Mouse (Mus musculus): ENCODE data around the gene Mmp14. TPM values are rescaled to one million over a fixed set of nuclear protein-coding genes. Genes with fewer than 3 reads are reported as not detected.

Mmp14 gene
- polyA plus RNA-seq, 1 experiment from 2014 or later, result 36.7 TPM

DNA sequence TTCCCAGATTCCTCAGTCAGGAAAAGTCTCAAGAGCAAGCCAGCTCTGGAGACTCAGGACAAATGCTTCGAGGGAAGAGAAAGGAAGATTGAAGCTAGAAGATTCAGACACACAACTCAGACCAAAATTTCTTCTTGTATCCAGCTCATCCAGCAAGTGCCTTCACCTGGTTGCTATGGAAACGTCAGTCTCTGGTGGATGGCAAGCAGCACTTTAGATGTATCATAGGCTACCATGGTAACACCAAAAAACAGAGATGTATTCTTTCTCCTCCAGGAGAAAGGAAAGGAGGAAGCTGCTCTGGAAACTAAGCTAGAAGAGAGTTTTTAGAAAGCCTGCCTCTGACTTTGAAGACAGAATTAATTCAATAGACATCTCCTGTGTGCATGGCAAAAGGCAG lies 56.3 kb downstream of the Mmp14 start:
- Histone ChIP-seq H3K9ac (no peak overlapping the region), H3K4me2 (no peak overlapping the region), H3K27ac (no peak overlapping the region), H3K9me3 (replicated peaks) (no peaks in the 10 kb centered on the region), H3K36me3 (no peaks in the 10 kb centered on the region), H3K27me3 (replicated peaks) (peaks cover 17% of the 10 kb centered on the region), H3K4me3 (no peak overlapping the region), H3K4me1 (peaks cover 19% of the 10 kb centered on the region)
- 49% methylated on average over 2 of the region's 2 CpGs for WGBS (ENCODE audit: insufficient replicate concordance)
- no peak for ATAC-seq

DNA sequence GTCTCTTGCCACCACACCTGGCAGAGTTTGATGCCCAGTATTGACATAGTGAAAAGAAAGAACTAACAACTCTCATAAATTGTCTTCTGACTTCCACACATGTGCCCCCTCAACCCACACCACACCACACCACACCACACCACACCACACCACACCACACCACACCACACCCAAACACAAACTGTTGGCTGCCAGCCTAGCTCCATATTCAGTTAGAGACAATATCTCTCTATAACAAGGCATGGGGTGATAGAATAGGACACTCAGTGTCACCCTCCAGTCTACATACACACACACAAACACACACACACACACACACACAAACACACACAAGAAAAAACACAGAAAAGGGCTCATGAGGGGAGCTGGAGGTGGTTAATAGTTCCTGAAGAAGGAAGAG lies 56.9 kb downstream of the Mmp14 start:
- Histone ChIP-seq H3K4me2 (no peak overlapping the region), H3K4me1 (peaks cover 21% of the 10 kb centered on the region), H3K36me3 (no peaks in the 10 kb centered on the region), H3K27ac (no peak overlapping the region), H3K27me3 (replicated peaks) (peaks cover 17% of the 10 kb centered on the region), H3K9me3 (replicated peaks) (no peaks in the 10 kb centered on the region), H3K9ac (no peak overlapping the region), H3K4me3 (no peak overlapping the region)
- ATAC-seq, result no peak

DNA sequence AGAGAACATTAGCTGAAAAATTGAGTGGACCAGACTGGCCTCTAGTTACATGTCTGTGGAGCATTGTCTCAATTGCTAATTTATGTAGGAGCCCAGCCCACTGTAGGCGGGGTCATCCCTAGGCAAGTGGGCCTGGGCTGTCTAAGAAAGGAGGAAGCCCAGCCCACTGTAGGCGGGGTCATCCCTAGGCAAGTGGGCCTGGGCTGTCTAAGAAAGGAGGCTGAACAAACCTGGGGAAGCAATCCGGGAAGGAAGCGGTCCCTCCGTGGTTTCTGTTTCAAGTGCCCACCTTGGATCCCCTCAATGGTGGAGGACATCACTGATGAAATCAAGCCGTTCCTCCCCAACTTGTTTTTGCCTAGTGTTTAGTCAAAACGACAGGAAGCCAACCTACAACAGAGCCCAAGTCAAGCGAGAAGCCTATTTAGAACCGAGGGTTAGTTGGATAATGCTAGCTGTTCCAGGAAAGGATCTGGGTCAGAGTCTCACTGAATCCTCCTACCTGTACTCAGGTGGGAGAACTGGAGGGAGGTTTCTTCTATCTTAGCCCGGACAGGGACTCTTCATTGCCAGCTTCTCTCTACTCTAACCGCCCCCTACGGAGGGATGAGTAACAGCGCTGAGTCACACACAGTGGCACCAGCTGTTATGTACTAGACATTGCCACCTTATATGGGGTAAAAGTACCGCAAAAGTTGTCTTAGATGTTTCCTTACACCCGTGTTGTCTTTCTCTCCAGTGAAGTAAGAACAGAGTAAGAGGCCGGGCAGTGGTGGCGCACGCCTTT lies 61.1 kb downstream of the Mmp14 start:
- H3K9ac ChIP-seq, result no peak overlapping the region
- peak overlapping the region; percentile 21 for H3K4me2 ChIP-seq
- no peak overlapping the region for H3K27ac ChIP-seq
- H3K9me3 ChIP-seq (replicated peaks), result no peaks in the 10 kb centered on the region
- no peaks in the 10 kb centered on the region for H3K36me3 ChIP-seq
- 59% methylated on average over 18 of the region's 18 CpGs for WGBS (ENCODE audit: insufficient replicate concordance)
- peaks cover 15% of the 10 kb centered on the region for H3K4me1 ChIP-seq
- H3K27me3 ChIP-seq (replicated peaks), result peaks cover 4% of the 10 kb centered on the region
- no peak overlapping the region for H3K4me3 ChIP-seq
- peak; percentile 86 for ATAC-seq

DNA sequence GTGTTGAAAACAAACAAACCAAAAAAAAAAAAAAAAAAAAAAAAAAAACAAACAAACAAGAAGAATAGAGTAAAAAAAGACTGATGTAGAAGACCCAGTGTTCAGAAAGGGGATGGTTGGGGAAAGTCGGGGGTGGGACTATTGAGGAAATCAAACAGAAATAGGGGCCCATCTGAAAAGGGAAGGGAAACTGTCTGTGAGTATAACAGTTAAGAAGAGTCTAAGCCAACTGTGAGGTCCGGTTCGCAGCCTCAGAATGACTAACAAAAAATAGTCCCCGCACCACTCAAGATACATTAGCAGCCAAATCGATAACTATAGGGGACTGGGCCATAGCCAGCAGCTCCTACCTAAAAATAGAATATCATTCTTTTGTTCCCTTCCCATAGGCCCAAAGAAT lies 61.8 kb downstream of the Mmp14 start:
- Histone ChIP-seq H3K9ac (no peak overlapping the region), H3K4me3 (no peak overlapping the region), H3K27me3 (replicated peaks) (peaks cover 3% of the 10 kb centered on the region; the same call in 1 of the 2 replicates), H3K9me3 (replicated peaks) (no peaks in the 10 kb centered on the region), H3K4me1 (peaks cover 15% of the 10 kb centered on the region), H3K36me3 (no peaks in the 10 kb centered on the region), H3K4me2 (no peak overlapping the region), H3K27ac (no peak overlapping the region)
- 70% methylated on average over 5 of the region's 5 CpGs for WGBS (ENCODE audit: insufficient replicate concordance)
- no peak for ATAC-seq

DNA sequence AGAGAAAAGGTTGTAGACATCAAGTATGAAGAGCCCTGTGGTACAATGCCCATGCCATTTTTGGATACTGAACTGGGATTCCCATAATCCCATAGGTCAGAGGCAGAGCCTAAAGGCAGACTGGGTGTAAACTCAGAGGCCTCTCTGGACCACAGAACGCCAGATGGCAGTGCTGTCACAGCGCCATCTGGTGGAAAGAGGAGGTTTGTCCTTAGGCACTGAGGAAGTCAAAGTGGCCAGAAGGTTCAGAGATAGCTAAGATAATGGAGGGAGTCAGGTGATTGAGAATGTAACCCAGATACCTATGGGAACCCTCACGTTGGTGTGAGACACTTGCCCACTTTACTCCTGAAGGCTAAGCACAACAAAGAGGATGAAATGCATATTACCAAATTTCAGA lies 62.8 kb downstream of the Mmp14 start:
- ATAC-seq, result peak; percentile 59; the same call in 1 of the 2 replicates
- Histone ChIP-seq H3K9ac (no peak overlapping the region), H3K4me3 (no peak overlapping the region), H3K27ac (no peak overlapping the region), H3K9me3 (replicated peaks) (no peaks in the 10 kb centered on the region), H3K4me2 (no peak overlapping the region), H3K4me1 (peaks cover 15% of the 10 kb centered on the region), H3K27me3 (replicated peaks) (no peaks in the 10 kb centered on the region), H3K36me3 (no peaks in the 10 kb centered on the region)
- 0% methylated on average over 3 of the region's 3 CpGs for WGBS (ENCODE audit: insufficient replicate concordance)

Other genes starting within 250 kb of the Mmp14 start
- 234 and 237 TPM in 2 replicates for gene Dad1, start 177.5 kb upstream of the Mmp14 start, polyA plus RNA-seq (2016; fragmentation: Nextera tagmentation; extraction: Ambion mirVana)
- gene Abhd4, start 177.4 kb upstream of the Mmp14 start, polyA plus RNA-seq (2016; fragmentation: Nextera tagmentation; extraction: Ambion mirVana), result 18.8 and 22.0 TPM in 2 replicates
- not detected in 2 replicates for gene Olfr49, start 146.7 kb upstream of the Mmp14 start, polyA plus RNA-seq (2016; fragmentation: Nextera tagmentation; extraction: Ambion mirVana)
- gene Oxa1l, start 70.8 kb upstream of the Mmp14 start, polyA plus RNA-seq (2016; fragmentation: Nextera tagmentation; extraction: Ambion mirVana), result 24.9 and 27.3 TPM in 2 replicates
- 8.4 and 8.5 TPM in 2 replicates for gene Slc7a7, start 13.8 kb upstream of the Mmp14 start, polyA plus RNA-seq (2016; fragmentation: Nextera tagmentation; extraction: Ambion mirVana)
- gene Mrpl52, start 4.7 kb upstream of the Mmp14 start, polyA plus RNA-seq (2016; fragmentation: Nextera tagmentation; extraction: Ambion mirVana), result 269 and 282 TPM in 2 replicates
- gene Lrp10, start 32.5 kb downstream of the Mmp14 start, polyA plus RNA-seq (2016; fragmentation: Nextera tagmentation; extraction: Ambion mirVana), result 31.2 and 32.9 TPM in 2 replicates
- gene Rem2, start 44.5 kb downstream of the Mmp14 start, polyA plus RNA-seq (2016; fragmentation: Nextera tagmentation; extraction: Ambion mirVana), result 0.19 and 0.39 TPM in 2 replicates
- 60.6 and 61.1 TPM in 2 replicates for gene Prmt5, start 85.9 kb downstream of the Mmp14 start, polyA plus RNA-seq (2016; fragmentation: Nextera tagmentation; extraction: Ambion mirVana)
- 49.3 and 52.0 TPM in 2 replicates for gene Haus4, start 123.0 kb downstream of the Mmp14 start, polyA plus RNA-seq (2016; fragmentation: Nextera tagmentation; extraction: Ambion mirVana)
- 10.4 and 12.7 TPM in 2 replicates for gene Ajuba, start 145.9 kb downstream of the Mmp14 start, polyA plus RNA-seq (2016; fragmentation: Nextera tagmentation; extraction: Ambion mirVana)
- gene 4931414P19Rik, start 174.4 kb downstream of the Mmp14 start, polyA plus RNA-seq (2016; fragmentation: Nextera tagmentation; extraction: Ambion mirVana), result 3.7 and 4.1 TPM in 2 replicates
- gene Psmb5, start 186.4 kb downstream of the Mmp14 start, polyA plus RNA-seq (2016; fragmentation: Nextera tagmentation; extraction: Ambion mirVana), result 281 and 292 TPM in 2 replicates
- not detected in 2 replicates for gene Psmb11, start 189.8 kb downstream of the Mmp14 start, polyA plus RNA-seq (2016; fragmentation: Nextera tagmentation; extraction: Ambion mirVana)
- not detected in 2 replicates for gene Gm17606, start 209.3 kb downstream of the Mmp14 start, polyA plus RNA-seq (2016; fragmentation: Nextera tagmentation; extraction: Ambion mirVana)
- gene Cdh24, start 209.8 kb downstream of the Mmp14 start, polyA plus RNA-seq (2016; fragmentation: Nextera tagmentation; extraction: Ambion mirVana), result 0.61 and 1.0 TPM in 2 replicates

All from liver, embryonic 12.5 days (tissue).